ENCODE assay signal across 8 mouse cellular contexts in the genomic region with DNA sequence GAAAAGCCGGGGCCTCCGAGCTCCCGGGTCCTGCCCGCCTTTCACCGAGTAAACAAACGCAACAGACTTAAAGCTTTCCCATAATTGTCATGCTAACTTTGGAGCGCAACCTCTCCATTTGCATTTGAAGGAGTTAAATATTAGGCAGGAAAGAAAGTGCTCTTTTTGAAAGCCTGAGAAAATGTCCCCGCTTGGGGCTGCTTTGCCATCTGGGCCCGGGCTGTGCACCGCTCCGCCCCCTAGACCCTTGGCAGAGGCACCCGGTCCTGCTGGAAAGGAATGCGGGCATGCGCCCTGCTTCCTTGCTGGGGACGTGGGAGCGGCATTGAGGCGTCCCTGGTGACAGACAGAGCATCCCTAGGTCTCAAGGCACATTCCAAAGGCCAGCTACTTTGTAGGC.
A peak's percentile ranks its signal among the peaks of the same experiment; 100 is the strongest.
DNase-seq lines count a peak whose midpoint lies in the region; ATAC-seq lines count a peak whose summit lies in the region.

No protein-coding gene starts in this region.

- DNase-seq in 3T3-L1 (ENCODE audit: low read depth, low spot score), result peak; percentile 32
- DNase-seq in cerebellum, adult 11-12 months, result peak; percentile 13
- DNase-seq in heart, postnatal 10 days, result peak; percentile 79 to 85
- DNase-seq in kidney, postnatal 36 days, result peak; percentile 88 to 90
- DNase-seq in ovary, adult 18-20 months (ENCODE audit: low spot score), result peak; percentile 37
- no peak for DNase-seq in MN1 (ENCODE audit: low spot score)

- H3K4me2 ChIP-seq in forebrain, embryonic 16.5 days (ENCODE audit: low read length), result peak overlapping the region; percentile 51
- H3K4me2 ChIP-seq in liver, embryonic 15.5 days, result peak overlapping the region; percentile 30; the same call in 1 of the 2 replicates

- ATAC-seq in forebrain, embryonic 16.5 days, result peak; percentile 93
- ATAC-seq in liver, embryonic 15.5 days (ENCODE audit: insufficient read depth), result no peak

- H3K4me3 ChIP-seq in forebrain, embryonic 16.5 days (replicated peaks; ENCODE audit: low read length), result peak overlapping the region; percentile 15
- H3K4me3 ChIP-seq in liver, embryonic 15.5 days (replicated peaks), result no peak overlapping the region

- under 1% methylated on average over 17 of the region's 17 CpGs for WGBS in forebrain, embryonic 16.5 days
- WGBS in liver, embryonic 15.5 days (ENCODE audit: insufficient replicate concordance), result 6% methylated on average over 17 of the region's 17 CpGs

- H3K4me1 ChIP-seq in forebrain, embryonic 16.5 days (replicated peaks; ENCODE audit: control insufficient read depth, insufficient read depth, low read length), result peaks cover 27% of the 10 kb centered on the region
- no peaks in the 10 kb centered on the region for H3K4me1 ChIP-seq in liver, embryonic 15.5 days (replicated peaks)

- no peak overlapping the region for H3K9ac ChIP-seq in forebrain, embryonic 16.5 days (replicated peaks; ENCODE audit: low read depth, low read length)
- no peak overlapping the region for H3K9ac ChIP-seq in liver, embryonic 15.5 days

- peak overlapping the region; percentile 48 for H3K27ac ChIP-seq in forebrain, embryonic 16.5 days (ENCODE audit: low read length)
- no peak overlapping the region for H3K27ac ChIP-seq in liver, embryonic 15.5 days (replicated peaks)

- no peaks in the 10 kb centered on the region for H3K36me3 ChIP-seq in forebrain, embryonic 16.5 days (ENCODE audit: control insufficient read depth, insufficient read depth)
- no peaks in the 10 kb centered on the region for H3K36me3 ChIP-seq in liver, embryonic 15.5 days (replicated peaks)

- H3K9me3 ChIP-seq in forebrain, embryonic 16.5 days (ENCODE audit: control insufficient read depth, low read length), result no peaks in the 10 kb centered on the region
- no peaks in the 10 kb centered on the region for H3K9me3 ChIP-seq in liver, embryonic 15.5 days (replicated peaks)

- no peaks in the 10 kb centered on the region for H3K27me3 ChIP-seq in forebrain, embryonic 16.5 days (replicated peaks; ENCODE audit: control insufficient read depth, insufficient read depth, low read length)
- H3K27me3 ChIP-seq in liver, embryonic 15.5 days, result peaks cover 6% of the 10 kb centered on the region

- intact Hi-C loops in heart, postnatal 10 days (cut with DNase I), result no loop called here
